Mouse (Mus musculus) CH12.LX (cell line): Measurements from ENCODE around the gene Gmppa.

Experiments used
- CTCF ChIP-seq, 2 experiments: IDR thresholded peaks in 1 of 2; conservative IDR thresholded peaks in 1 of 2; 2 replicates each; pipeline ENCODE4 v1.5.1; 2011 to 2012; ENCODE audit warnings: low read depth in 2 of 2, low read length in 2 of 2, improper control_type of control experiment in 1 of 2, inconsistent platforms in 1 of 2, mild to moderate bottlenecking in 1 of 2, moderate library complexity in 1 of 2
- MAX ChIP-seq: IDR thresholded peaks from 2 replicates; pipeline ENCODE4 v1.6.1; 2011; ENCODE audit warnings: low read length, improper control_type of control experiment
- NELFE ChIP-seq: IDR thresholded peaks from 2 replicates; pipeline ENCODE4 v1.6.1; 2011; ENCODE audit warnings: low read depth, low read length, improper control_type of control experiment
- PAX5 ChIP-seq: IDR thresholded peaks from 2 replicates; pipeline ENCODE4 v1.6.1; 2012; ENCODE audit warnings: low read length, inconsistent platforms, mixed read lengths
- POLR2A ChIP-seq: IDR thresholded peaks from 2 replicates; pipeline ENCODE4 v1.6.1; 2011; ENCODE audit warnings: low read depth, mild to moderate bottlenecking, improper control_type of control experiment, low read length
- POLR2AphosphoS2 ChIP-seq: IDR thresholded peaks from 2 replicates; pipeline ENCODE4 v1.6.1; 2011; ENCODE audit warnings: low read depth, low read length, improper control_type of control experiment
- RAD21 ChIP-seq: IDR thresholded peaks from 2 replicates; pipeline ENCODE4 v1.6.1; 2011; ENCODE audit warnings: low read depth, mild to moderate bottlenecking, low read length, improper control_type of control experiment, moderate library complexity
- UBTF ChIP-seq: IDR thresholded peaks from 2 replicates; pipeline ENCODE4 v1.6.1; 2012; ENCODE audit warnings: low read depth, mild to moderate bottlenecking, inconsistent platforms, low read length, improper control_type of control experiment, moderate library complexity
- ZC3H11A ChIP-seq: IDR thresholded peaks from 2 replicates; pipeline ENCODE4 v1.6.1; 2012; ENCODE audit warnings: low read depth, mild to moderate bottlenecking, inconsistent platforms, low read length, improper control_type of control experiment
- ZMIZ1 ChIP-seq: IDR thresholded peaks from 2 replicates; pipeline ENCODE4 v1.6.1; 2012; ENCODE audit warnings: low read depth, mild to moderate bottlenecking, inconsistent platforms, low read length, improper control_type of control experiment

DNA sequence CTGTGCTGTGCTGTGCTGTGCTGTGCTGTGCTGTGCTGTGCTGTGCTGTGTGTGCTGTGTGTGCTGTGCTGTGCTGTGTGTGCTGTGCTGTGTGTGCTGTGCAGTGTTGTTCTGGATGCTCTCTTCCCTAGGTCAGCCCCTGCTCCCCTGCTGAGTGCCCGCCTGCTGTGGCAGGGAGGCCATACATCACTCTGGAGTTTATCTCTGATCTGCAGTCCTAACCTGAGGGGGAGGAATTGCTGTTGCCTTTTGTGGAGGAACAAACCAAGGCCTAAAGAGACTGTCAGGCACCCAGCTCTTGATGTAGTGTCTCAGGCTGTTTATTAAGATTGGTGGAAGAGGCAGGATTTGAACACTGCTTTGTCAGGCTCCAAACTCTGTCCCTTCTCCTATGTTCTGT, 26.9 kb downstream of the Gmppa start:
- TF ChIP-seq RAD21 (no peak), POLR2A (no peak), CTCF (conservative IDR thresholded peaks at IDR 0.05 in 1 of 2, IDR thresholded peaks at IDR 0.05 in 1 of 2; ENCODE audit: low read depth in 2 of 2, low read length in 2 of 2) (no peak), PAX5 (no peak), MAX (no peak), ZMIZ1 (no peak), ZC3H11A (no peak), POLR2AphosphoS2 (no peak), UBTF (no peak), NELFE (no peak)
